Mouse (Mus musculus) pancreas, adult 10 weeks (tissue): Measurements from ENCODE around the gene B3gnt5. TPM values are rescaled to one million over a fixed set of nuclear protein-coding genes. Genes with fewer than 3 reads are reported as not detected.

ENCODE experiments used
- polyA plus RNA-seq: library from polyadenylated mRNA; stranded (reverse); fragments of 350-450 nt; fragmentation: Illumina TruSeq; extraction: RNeasy Lipid Tissue Mini Kit (QIAGEN cat#74804); gene quantifications from one replicate; pipeline ENCODE4 v1.2.3, GENCODE M21; 2015; ENCODE audit warnings: low read depth, low replicate concordance; ENCODE audit not compliant: insufficient read depth

B3gnt5 gene
- not detected for polyA plus RNA-seq

GRCm38 (mm10) chr16:19760074-19760473, at the start of gene B3gnt5:
B3gnt5 (plus strand) TSS chr16:19760208.

Other genes with a start within 250 kb of the B3gnt5 start
- not detected for gene Olfr167, start 237.9 kb upstream of the B3gnt5 start, polyA plus RNA-seq
- not detected for gene Olfr168, start 224.7 kb upstream of the B3gnt5 start, polyA plus RNA-seq
- gene Olfr169, start 188.4 kb upstream of the B3gnt5 start, polyA plus RNA-seq: not detected
- not detected for gene Olfr170, start 148.3 kb upstream of the B3gnt5 start, polyA plus RNA-seq
- gene Olfr171, start 130.3 kb upstream of the B3gnt5 start, polyA plus RNA-seq: not detected
- gene Lamp3, start 53.8 kb upstream of the B3gnt5 start, polyA plus RNA-seq: not detected
- gene Klhl6, start 222.8 kb downstream of the B3gnt5 start, polyA plus RNA-seq: 1.9 TPM